Mouse (Mus musculus) stomach, embryonic 15.5 days (tissue): ENCODE data around the gene Bahd1. TPM values are rescaled to one million over a fixed set of nuclear protein-coding genes. Genes with fewer than 3 reads are reported as not detected.

Experiments
- ATAC-seq: fragments of 200-750 bp; cut with Nextera tagmentation; 2 replicates; pipeline ENCODE4 v1.8.0; 2017; ENCODE audit warnings: low read depth, moderate number of reproducible peaks, moderate TSS enrichment; ENCODE audit not compliant: insufficient read depth, low FRiP score
- H3K27ac ChIP-seq: fragments of 300-500 bp; sonication (generic); 2 replicates; pipeline ENCODE4 v1.5.1; 2015; ENCODE audit warnings: mild to moderate bottlenecking, inconsistent platforms
- H3K27me3 ChIP-seq: fragments of 300-500 bp; sonication (generic); replicated peaks from 2 replicates; pipeline ENCODE4 v1.6.1; 2015; ENCODE audit warnings: inconsistent platforms
- H3K36me3 ChIP-seq: fragments of 300-500 bp; sonication (generic); 2 replicates; pipeline ENCODE4 v1.6.1; 2015; ENCODE audit warnings: inconsistent platforms
- H3K4me1 ChIP-seq: fragments of 300-500 bp; sonication (generic); 2 replicates; pipeline ENCODE4 v1.6.1; 2015; ENCODE audit warnings: inconsistent platforms
- H3K4me2 ChIP-seq: fragments of 300-500 bp; sonication (generic); 2 replicates; pipeline ENCODE4 v1.6.1; 2015; ENCODE audit warnings: mild to moderate bottlenecking, inconsistent platforms
- H3K4me3 ChIP-seq: fragments of 300-500 bp; sonication (generic); replicated peaks from 2 replicates; pipeline ENCODE4 v1.5.1; 2015; ENCODE audit warnings: inconsistent platforms
- H3K9ac ChIP-seq: fragments of 300-500 bp; sonication (generic); 2 replicates; pipeline ENCODE4 v1.6.1; 2015; ENCODE audit warnings: inconsistent platforms
- H3K9me3 ChIP-seq: fragments of 300-500 bp; sonication (generic); 2 replicates; pipeline ENCODE4 v1.6.1; 2016; ENCODE audit warnings: inconsistent platforms
- WGBS: fragments of 180-500 bp; shearing (Covaris S2); methylation state at CpG from one replicate; pipeline ENCODE4 v1.1.7; 2015; 5-methylcytosine and 5-hydroxymethylcytosine counted together
- polyA plus RNA-seq: library from polyadenylated mRNA; unstranded; fragments of >200 nt; fragmentation: Nextera tagmentation; extraction: Ambion mirVana; gene quantifications from 2 replicates; pipeline ENCODE4 v1.2.1, GENCODE M21; 2015

Bahd1 gene
- polyA plus RNA-seq, 1 experiment from 2014 or later = 5.7 TPM

DNA sequence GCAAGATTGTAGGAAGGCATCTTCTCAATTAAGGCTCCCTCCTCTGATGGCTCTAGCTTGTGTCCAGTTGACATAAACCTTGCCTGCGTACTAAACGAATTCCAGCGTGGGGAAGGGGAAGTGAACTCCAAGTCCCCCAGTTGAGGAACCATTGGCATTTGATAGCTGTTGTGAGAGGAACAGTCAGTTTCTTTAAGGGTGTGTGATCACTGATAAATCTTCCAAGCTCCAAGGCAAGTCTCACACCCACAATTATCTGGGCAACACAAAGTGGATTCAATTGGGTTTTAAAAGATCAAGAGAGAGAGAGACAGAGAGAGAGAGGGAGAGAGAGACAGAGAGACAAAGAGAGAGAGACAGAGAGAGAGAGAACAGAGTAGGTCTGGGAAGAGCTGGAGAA, 49.5 kb downstream of the Bahd1 start:
- no peaks in the 10 kb centered on the region for H3K9me3 ChIP-seq
- no peak overlapping the region for H3K4me2 ChIP-seq
- H3K4me3 ChIP-seq = no peak overlapping the region
- no peaks in the 10 kb centered on the region for H3K36me3 ChIP-seq
- 40% methylated on average over 3 of the region's 3 CpGs for WGBS
- H3K4me1 ChIP-seq = no peaks in the 10 kb centered on the region
- no peak overlapping the region for H3K27ac ChIP-seq
- ATAC-seq = no peak
- H3K27me3 ChIP-seq = no peaks in the 10 kb centered on the region
- H3K9ac ChIP-seq = no peak overlapping the region

GRCm38 (mm10) chr2:118956497-118956896, 56.3 kb downstream of the Bahd1 start:
- ATAC-seq = no peak
- no peak overlapping the region for H3K4me2 ChIP-seq

GRCm38 (mm10) chr2:118959644-118960043, 59.5 kb downstream of the Bahd1 start:
- Histone ChIP-seq H3K9me3 (no peaks in the 10 kb centered on the region), H3K27me3 (no peaks in the 10 kb centered on the region), H3K9ac (no peak overlapping the region), H3K4me1 (no peaks in the 10 kb centered on the region), H3K27ac (no peak overlapping the region), H3K4me2 (no peak overlapping the region), H3K4me3 (no peak overlapping the region), H3K36me3 (no peaks in the 10 kb centered on the region)
- ATAC-seq = no peak
- 10% methylated on average over 2 of the region's 2 CpGs for WGBS

More at GRCm38 (mm10) chr2:118956497-118956896, 56.3 kb downstream of the Bahd1 start:
- Histone ChIP-seq H3K4me3 (no peak overlapping the region), H3K27ac (no peak overlapping the region), H3K9ac (no peak overlapping the region), H3K9me3 (no peaks in the 10 kb centered on the region), H3K27me3 (no peaks in the 10 kb centered on the region), H3K36me3 (no peaks in the 10 kb centered on the region), H3K4me1 (no peaks in the 10 kb centered on the region)
- WGBS = 55% methylated on average over 5 of the region's 5 CpGs

- H3K27ac ChIP-seq = no peak overlapping the region
- H3K9me3 ChIP-seq = no peaks in the 10 kb centered on the region
- H3K27me3 ChIP-seq = no peaks in the 10 kb centered on the region
- no peaks in the 10 kb centered on the region for H3K4me1 ChIP-seq
- no peak overlapping the region for H3K9ac ChIP-seq
- ATAC-seq = no peak
- no peak overlapping the region for H3K4me2 ChIP-seq
- H3K36me3 ChIP-seq = no peaks in the 10 kb centered on the region
- H3K4me3 ChIP-seq = no peak overlapping the region
- WGBS = 83% methylated on average over 2 of the region's 2 CpGs
Measured at GRCm38 (mm10) chr2:118960413-118960812, 60.2 kb downstream of the Bahd1 start.

DNA sequence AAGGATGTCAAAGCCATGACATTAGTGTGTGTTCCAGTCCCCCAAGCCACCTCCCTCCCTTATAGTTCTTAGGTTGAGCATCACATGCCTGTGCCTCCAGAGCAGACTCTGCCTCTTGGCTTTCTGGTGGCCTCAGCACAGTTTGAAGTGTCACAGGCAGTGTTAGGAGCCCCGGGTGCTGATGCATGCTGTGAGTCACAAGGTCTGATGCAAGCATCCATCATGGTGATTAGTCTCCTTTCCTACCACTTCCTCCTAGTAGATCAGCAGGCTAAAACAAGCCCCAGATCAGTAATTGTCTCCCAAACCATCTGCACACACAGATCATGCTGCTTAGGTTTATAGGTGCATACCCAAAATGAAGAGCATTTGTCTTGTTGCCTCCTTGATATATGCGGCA, 61.4 kb downstream of the Bahd1 start:
- Histone ChIP-seq H3K9me3 (no peaks in the 10 kb centered on the region), H3K27ac (no peak overlapping the region), H3K4me2 (no peak overlapping the region), H3K36me3 (no peaks in the 10 kb centered on the region), H3K27me3 (no peaks in the 10 kb centered on the region), H3K9ac (no peak overlapping the region), H3K4me3 (no peak overlapping the region), H3K4me1 (no peaks in the 10 kb centered on the region)
- ATAC-seq = no peak
- WGBS = 49% methylated on average over 2 of the region's 2 CpGs

- Histone ChIP-seq H3K9ac (no peak overlapping the region), H3K27ac (no peak overlapping the region), H3K4me3 (no peak overlapping the region), H3K4me1 (no peaks in the 10 kb centered on the region), H3K27me3 (no peaks in the 10 kb centered on the region), H3K36me3 (no peaks in the 10 kb centered on the region), H3K9me3 (no peaks in the 10 kb centered on the region), H3K4me2 (no peak overlapping the region)
- WGBS = 51% methylated on average over 9 of the region's 9 CpGs
- ATAC-seq = peak; percentile 39; the same call in 1 of the 2 replicates
Measured at GRCm38 (mm10) chr2:118963007-118963675, 63.0 kb downstream of the Bahd1 start.

DNA sequence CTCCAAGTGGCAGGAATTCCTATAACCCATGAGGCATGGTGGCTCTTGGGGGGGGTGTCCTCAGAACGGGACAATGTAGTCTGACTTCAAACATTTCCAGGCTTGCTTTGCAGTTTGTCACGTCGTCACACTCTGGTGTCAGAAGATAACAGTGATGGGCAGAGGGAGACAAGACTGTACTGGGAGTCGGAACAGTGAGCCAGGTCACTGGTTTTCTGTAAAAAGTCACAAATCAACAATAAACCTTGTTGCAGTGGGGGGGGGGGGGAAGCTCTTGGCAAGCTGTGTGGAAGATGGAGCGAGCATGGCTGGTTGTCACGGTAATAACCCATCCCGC, 63.5 kb downstream of the Bahd1 start:
- Histone ChIP-seq H3K4me1 (no peaks in the 10 kb centered on the region), H3K4me3 (no peak overlapping the region), H3K4me2 (no peak overlapping the region), H3K36me3 (no peaks in the 10 kb centered on the region), H3K27me3 (no peaks in the 10 kb centered on the region), H3K9me3 (no peaks in the 10 kb centered on the region), H3K9ac (no peak overlapping the region), H3K27ac (no peak overlapping the region)
- ATAC-seq = peak; percentile 60; the same call in 1 of the 2 replicates
- 62% methylated on average over 7 of the region's 7 CpGs for WGBS

DNA sequence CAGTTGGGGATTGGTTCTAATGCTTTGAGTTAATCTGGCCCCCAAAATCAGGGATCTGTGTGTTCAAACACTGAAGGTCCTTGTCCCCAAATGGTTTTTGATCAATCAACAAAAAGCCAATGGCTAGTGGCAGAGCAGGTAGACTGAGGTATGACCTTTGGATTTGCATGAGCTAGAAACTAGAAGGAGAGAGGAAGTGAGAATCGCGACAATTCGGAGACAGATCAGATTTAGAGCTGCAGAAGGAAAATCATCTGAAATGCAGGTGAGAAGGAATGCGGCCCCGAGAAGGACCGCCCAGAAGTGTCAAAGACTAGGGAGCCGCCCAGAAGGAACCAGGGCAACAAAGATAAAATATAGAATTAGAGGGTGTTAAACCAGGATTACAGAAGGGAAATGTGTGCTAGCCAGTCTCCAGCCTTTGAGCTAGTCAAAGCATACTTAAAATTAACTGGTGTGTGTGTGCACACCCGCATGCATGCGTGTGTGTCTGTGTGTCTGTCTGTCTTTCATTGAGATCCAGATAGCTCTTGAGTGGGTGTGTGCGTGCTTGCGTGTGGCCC, 69.5 kb downstream of the Bahd1 start:
- Histone ChIP-seq H3K4me3 (no peak overlapping the region), H3K9me3 (no peaks in the 10 kb centered on the region), H3K36me3 (no peaks in the 10 kb centered on the region), H3K9ac (no peak overlapping the region), H3K27ac (no peak overlapping the region), H3K4me2 (no peak overlapping the region), H3K27me3 (peaks cover 3% of the 10 kb centered on the region; the same call in 1 of the 2 replicates), H3K4me1 (no peaks in the 10 kb centered on the region)
- no peak for ATAC-seq
- 77% methylated on average over 11 of the region's 11 CpGs for WGBS

GRCm38 (mm10) chr2:118972048-118972447, 71.9 kb downstream of the Bahd1 start:
- no peak overlapping the region for H3K4me2 ChIP-seq
- peaks cover 15% of the 10 kb centered on the region for H3K27me3 ChIP-seq
- no peak overlapping the region for H3K27ac ChIP-seq
- WGBS = 75% methylated on average over 5 of the region's 5 CpGs
- no peaks in the 10 kb centered on the region for H3K9me3 ChIP-seq
- no peaks in the 10 kb centered on the region for H3K36me3 ChIP-seq
- H3K9ac ChIP-seq = no peak overlapping the region
- no peak for ATAC-seq
- H3K4me1 ChIP-seq = peaks cover 8% of the 10 kb centered on the region; the same call in 1 of the 2 replicates
- no peak overlapping the region for H3K4me3 ChIP-seq

DNA sequence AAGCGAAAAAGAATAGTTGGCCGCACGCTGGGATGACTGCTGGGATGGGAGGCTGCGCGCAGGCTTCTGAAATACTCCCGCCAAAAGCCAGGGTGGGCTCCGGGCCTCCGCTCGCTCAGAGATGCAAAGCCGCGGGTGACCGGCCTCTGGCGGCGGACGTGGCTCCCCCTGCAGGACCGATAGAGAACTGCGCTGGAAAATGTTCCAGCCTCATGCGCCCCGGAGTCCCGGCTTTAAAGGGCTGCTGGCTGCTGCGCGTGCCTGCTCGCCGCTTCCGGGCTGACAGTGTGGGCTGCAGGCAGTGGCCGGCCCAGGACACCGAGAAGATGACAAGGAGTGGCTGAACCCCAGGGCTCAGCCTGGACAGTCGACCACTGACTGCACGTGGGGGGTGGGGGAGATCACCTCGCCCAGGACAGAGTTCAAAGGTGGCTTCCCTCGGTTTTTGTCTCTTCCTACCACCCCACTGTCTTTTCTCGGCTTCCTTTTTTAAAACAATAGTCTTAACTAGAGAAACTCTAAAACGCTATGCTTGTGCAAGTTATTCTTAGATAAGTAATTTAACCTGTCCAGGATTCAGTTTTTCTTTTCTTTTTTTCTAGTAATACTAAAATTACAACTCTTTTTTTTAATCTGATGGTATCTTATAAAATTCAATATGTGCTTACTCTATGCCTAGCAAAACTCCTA, 72.7 kb downstream of the Bahd1 start:
- Histone ChIP-seq H3K27ac (no peak overlapping the region), H3K4me1 (peaks cover 8% of the 10 kb centered on the region; the same call in 1 of the 2 replicates), H3K4me2 (peak overlapping the region; percentile 90), H3K27me3 (peaks cover 23% of the 10 kb centered on the region), H3K9me3 (no peaks in the 10 kb centered on the region), H3K4me3 (peak overlapping the region; percentile 40), H3K9ac (peak overlapping the region; percentile 37; the same call in 1 of the 2 replicates), H3K36me3 (no peaks in the 10 kb centered on the region)
- ATAC-seq = peak; percentile 63
- WGBS = 2% methylated on average over 33 of the region's 33 CpGs
